Mouse (Mus musculus) heart, embryonic 11.5 days (tissue): ENCODE measurements around the gene Trim8. TPM values are rescaled to one million over a fixed set of nuclear protein-coding genes. Genes with fewer than 3 reads are reported as not detected.

Experiments
- ATAC-seq: fragments of 200-750 bp; cut with Nextera tagmentation; replicated peaks from 2 replicates; pipeline ENCODE4 v1.8.0; 2017; ENCODE audit warnings: moderate library complexity; ENCODE audit not compliant: insufficient number of reproducible peaks, low FRiP score, low TSS enrichment
- H3K27ac ChIP-seq: fragments of 300-500 bp; sonication (generic); 2 replicates; pipeline ENCODE4 v1.5.1; 2014; ENCODE audit warnings: mild to moderate bottlenecking, low read depth, low read length
- H3K27me3 ChIP-seq: fragments of 300-500 bp; sonication (generic); 2 replicates; pipeline ENCODE4 v1.6.1; 2014; ENCODE audit warnings: mild to moderate bottlenecking, low read length, mixed read lengths; ENCODE audit not compliant: control insufficient read depth, insufficient read depth
- H3K36me3 ChIP-seq: fragments of 300-500 bp; sonication (generic); 2 replicates; pipeline ENCODE4 v1.6.1; 2014; ENCODE audit warnings: mild to moderate bottlenecking, low read length, moderate library complexity, mixed read lengths; ENCODE audit not compliant: control insufficient read depth, insufficient read depth
- H3K4me1 ChIP-seq: fragments of 300-500 bp; sonication (generic); 2 replicates; pipeline ENCODE4 v1.6.1; 2014; ENCODE audit warnings: low read length; ENCODE audit not compliant: control insufficient read depth, insufficient read depth
- H3K4me2 ChIP-seq: fragments of 300-500 bp; sonication (generic); 2 replicates; pipeline ENCODE4 v1.6.1; 2014; ENCODE audit warnings: mild to moderate bottlenecking, moderate library complexity
- H3K4me3 ChIP-seq: fragments of 300-500 bp; sonication (generic); 2 replicates; pipeline ENCODE4 v1.5.1; 2014; ENCODE audit warnings: low read depth, low read length
- H3K9ac ChIP-seq: fragments of 300-500 bp; sonication (generic); 2 replicates; pipeline ENCODE4 v1.6.1; 2014; ENCODE audit warnings: mild to moderate bottlenecking, low read depth, low read length, moderate library complexity
- H3K9me3 ChIP-seq: fragments of 300-500 bp; sonication (generic); replicated peaks from 2 replicates; pipeline ENCODE4 v1.6.1; 2016; ENCODE audit warnings: low read length; ENCODE audit not compliant: control insufficient read depth
- WGBS: fragments of 180-500 bp; shearing (Covaris S2); extraction: QIAGEN DNeasy Blood & Tissue Kit; methylation state at CpG from one replicate; pipeline ENCODE4 v1.1.7; 2014; ENCODE audit not compliant: insufficient replicate concordance; 5-methylcytosine and 5-hydroxymethylcytosine counted together
- polyA plus RNA-seq: library from polyadenylated mRNA; unstranded; fragments of >200 nt; fragmentation: Nextera tagmentation; extraction: Ambion mirVana; gene quantifications from 2 replicates; pipeline ENCODE4 v1.2.1, GENCODE M21; 2014

Trim8 gene
- polyA plus RNA-seq, 1 experiment from 2014 or later, result 18.6 TPM

- no peak overlapping the region for H3K27ac ChIP-seq
Observed at GRCm38 (mm10) chr19:46564043-46564462, 62.6 kb downstream of the Trim8 start.

More at GRCm38 (mm10) chr19:46564043-46564462, 62.6 kb downstream of the Trim8 start:
- Histone ChIP-seq H3K27me3 (no peaks in the 10 kb centered on the region), H3K4me3 (no peak overlapping the region), H3K9me3 (no peaks in the 10 kb centered on the region), H3K4me2 (no peak overlapping the region), H3K9ac (no peak overlapping the region), H3K4me1 (peaks cover 17% of the 10 kb centered on the region), H3K36me3 (no peaks in the 10 kb centered on the region; the same call in 1 of the 2 replicates)
- 76% methylated on average over 14 of the region's 14 CpGs for WGBS
- no peak for ATAC-seq

Other genes starting within 250 kb of the Trim8 start
- gene Nfkb2, start 197.4 kb upstream of the Trim8 start, polyA plus RNA-seq, result 6.8 and 7.3 TPM in 2 replicates
- 8.8 and 9.1 TPM in 2 replicates for gene Psd, start 174.5 kb upstream of the Trim8 start, polyA plus RNA-seq
- 9.6 and 9.7 TPM in 2 replicates for gene Fbxl15, start 173.5 kb upstream of the Trim8 start, polyA plus RNA-seq
- 124 and 139 TPM in 2 replicates for gene Cuedc2, start 163.0 kb upstream of the Trim8 start, polyA plus RNA-seq
- gene Mfsd13a, start 160.6 kb upstream of the Trim8 start, polyA plus RNA-seq, result 3.1 and 4.0 TPM in 2 replicates
- gene 2310034G01Rik, start 151.4 kb upstream of the Trim8 start, polyA plus RNA-seq, result 0.90 and 1.0 TPM in 2 replicates
- 112 and 130 TPM in 2 replicates for gene Actr1a, start 106.0 kb upstream of the Trim8 start, polyA plus RNA-seq
- 21.5 and 24.4 TPM in 2 replicates for gene Sufu, start 104.8 kb upstream of the Trim8 start, polyA plus RNA-seq
- 67.5 and 83.5 TPM in 2 replicates for gene Arl3, start 71.5 kb downstream of the Trim8 start, polyA plus RNA-seq
- 8.1 and 10.5 TPM in 2 replicates for gene Sfxn2, start 71.7 kb downstream of the Trim8 start, polyA plus RNA-seq
- 41.5 and 45.9 TPM in 2 replicates for gene Wbp1l, start 97.4 kb downstream of the Trim8 start, polyA plus RNA-seq
- gene Cyp17a1, start 171.5 kb downstream of the Trim8 start, polyA plus RNA-seq, result 0.97 and 1.1 TPM in 2 replicates
- gene Borcs7, start 188.2 kb downstream of the Trim8 start, polyA plus RNA-seq, result 14.7 and 16.5 TPM in 2 replicates
- gene As3mt, start 205.8 kb downstream of the Trim8 start, polyA plus RNA-seq, result 47.6 and 54.2 TPM in 2 replicates